Mouse (Mus musculus): ENCODE data around the gene Wwox. TPM values are rescaled to one million over a fixed set of nuclear protein-coding genes. Genes with fewer than 3 reads are reported as not detected.

Gene Wwox
- total RNA-seq, 1 experiment from 2014 or later = 11.8 TPM

GRCm38 (mm10) chr8:114694566-114695198 lies 255.2 kb downstream of the Wwox start:
- no peak for ATAC-seq (replicated peaks; ENCODE audit: low read depth, poor library complexity, severe bottlenecking)

GRCm38 (mm10) chr8:114703517-114703916 lies 264.1 kb downstream of the Wwox start:
- no peak for ATAC-seq (replicated peaks; ENCODE audit: low read depth, poor library complexity, severe bottlenecking)

DNA sequence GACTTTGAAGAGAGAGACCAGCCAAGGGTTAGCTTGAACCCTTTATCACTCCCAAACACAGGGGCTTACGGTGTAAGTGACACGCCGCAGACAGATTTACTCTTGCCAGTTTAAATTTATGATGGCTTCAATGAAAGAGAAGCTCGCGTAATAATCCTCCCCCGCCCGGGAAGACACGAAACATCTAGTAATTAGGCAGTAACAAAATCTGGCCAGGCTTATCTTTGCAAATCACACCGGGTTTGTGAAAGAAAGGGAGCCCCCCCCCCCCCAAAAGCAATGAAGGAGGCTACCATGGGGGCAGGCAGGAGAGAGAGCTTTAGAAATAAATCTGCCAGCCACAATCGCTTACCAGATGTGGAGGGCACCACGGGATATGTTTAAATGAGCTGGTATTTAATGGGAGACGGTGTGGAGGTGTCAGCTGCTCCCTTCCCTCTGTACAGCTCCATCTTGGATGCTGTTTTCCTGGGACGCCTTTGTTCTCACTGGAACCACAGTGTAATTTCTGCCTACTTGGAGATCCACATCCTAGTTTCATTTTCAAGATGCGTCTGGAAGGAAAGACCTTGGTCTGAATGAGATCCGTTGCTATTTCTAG lies 268.2 kb downstream of the Wwox start:
- no peak for ATAC-seq (replicated peaks; ENCODE audit: low read depth, poor library complexity, severe bottlenecking)

DNA sequence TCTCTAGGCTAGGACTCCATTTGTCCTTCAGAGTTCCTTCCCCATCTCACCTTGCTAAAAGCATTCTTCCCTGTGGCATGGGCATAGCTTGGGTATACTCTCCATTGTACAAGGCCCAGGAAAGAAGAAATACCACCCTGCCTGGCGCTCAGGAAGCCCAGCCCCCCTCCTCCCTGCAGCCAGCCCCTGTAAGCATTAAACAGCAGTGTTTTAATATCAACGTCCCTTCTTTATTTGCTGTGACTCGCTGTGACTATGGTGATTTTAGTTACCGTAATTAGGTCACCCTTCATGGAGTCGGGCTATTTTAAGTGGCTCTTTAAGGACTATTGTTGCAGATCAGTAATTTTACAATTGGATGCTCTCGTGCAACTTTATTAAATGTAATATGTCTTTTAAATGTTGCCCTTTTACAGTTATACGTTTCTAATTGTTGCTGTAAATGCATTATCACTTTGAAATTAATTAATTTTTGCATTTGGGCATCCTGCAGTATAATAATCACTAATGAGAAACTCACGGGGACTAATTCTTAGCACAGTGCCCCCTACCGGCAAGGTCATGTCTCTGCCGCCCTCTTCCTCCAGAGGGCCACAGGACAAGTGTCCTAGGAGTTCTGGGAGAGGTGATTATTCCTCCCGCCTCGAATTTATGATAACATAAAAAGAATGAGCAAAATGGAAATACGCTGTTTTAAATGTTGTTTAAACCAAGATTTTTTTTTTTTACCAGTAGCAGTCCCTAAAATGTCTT lies 276.0 kb downstream of the Wwox start:
- ATAC-seq (replicated peaks; ENCODE audit: low read depth, poor library complexity, severe bottlenecking) = no peak

DNA sequence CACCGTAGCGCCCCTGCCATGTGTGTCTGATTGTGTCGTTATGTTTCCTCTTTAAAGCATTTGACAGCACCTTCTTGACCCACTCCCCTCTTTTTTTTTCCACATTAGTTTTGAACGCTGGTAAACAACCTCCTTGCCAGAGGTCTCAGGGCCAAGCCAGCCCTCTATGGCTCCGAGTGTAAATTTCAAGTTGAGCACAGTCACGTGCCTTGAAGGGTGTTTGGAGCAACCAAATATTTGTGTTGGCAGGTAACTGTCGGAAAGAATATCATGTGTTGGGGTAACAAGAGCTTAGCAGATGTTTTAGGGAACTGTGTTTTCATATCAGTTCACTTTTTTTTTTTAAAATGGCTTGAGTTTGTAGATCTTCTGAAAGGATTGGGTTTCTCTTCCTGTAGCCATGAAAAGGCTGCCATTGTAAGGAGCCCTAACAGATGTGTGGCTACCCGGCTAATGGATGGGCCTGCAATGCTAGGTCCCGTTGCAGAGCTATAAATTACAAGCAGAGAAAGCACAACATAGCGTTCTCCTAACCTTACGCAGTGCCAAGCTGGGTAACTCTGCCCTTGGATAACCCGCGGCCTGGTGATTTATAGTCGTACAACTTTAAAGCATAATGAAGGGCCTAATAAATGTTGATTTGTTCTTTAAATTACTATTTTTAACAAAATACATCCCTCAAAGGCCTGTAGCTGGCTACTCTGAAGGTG lies 277.2 kb downstream of the Wwox start:
- ATAC-seq (replicated peaks; ENCODE audit: low read depth, poor library complexity, severe bottlenecking) = no peak

DNA sequence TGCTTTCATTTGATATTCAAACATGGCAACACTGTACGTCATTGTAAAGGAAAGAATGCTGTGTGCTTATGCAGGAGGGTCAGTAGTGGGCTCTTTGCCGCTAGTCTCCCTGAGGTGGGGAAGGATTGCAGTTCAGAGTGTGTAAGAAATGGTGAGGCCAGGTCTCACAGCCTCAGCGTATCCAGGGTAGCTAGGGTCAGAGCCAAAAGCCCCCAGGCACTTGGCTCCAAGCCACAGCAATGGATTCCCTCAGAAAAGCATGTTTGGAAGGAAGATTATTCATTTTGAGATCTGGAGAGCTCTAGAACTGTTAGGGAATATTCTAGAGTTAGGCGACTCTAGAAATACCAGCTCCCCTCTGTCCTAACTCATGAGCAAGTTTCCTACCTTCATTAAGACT lies 279.4 kb downstream of the Wwox start:
- no peak for ATAC-seq (replicated peaks; ENCODE audit: low read depth, poor library complexity, severe bottlenecking)

- ATAC-seq (replicated peaks; ENCODE audit: low read depth, poor library complexity, severe bottlenecking) = no peak
These were observed 283.2 kb downstream of the Wwox start for GRCm38 (mm10) chr8:114722611-114723010.

DNA sequence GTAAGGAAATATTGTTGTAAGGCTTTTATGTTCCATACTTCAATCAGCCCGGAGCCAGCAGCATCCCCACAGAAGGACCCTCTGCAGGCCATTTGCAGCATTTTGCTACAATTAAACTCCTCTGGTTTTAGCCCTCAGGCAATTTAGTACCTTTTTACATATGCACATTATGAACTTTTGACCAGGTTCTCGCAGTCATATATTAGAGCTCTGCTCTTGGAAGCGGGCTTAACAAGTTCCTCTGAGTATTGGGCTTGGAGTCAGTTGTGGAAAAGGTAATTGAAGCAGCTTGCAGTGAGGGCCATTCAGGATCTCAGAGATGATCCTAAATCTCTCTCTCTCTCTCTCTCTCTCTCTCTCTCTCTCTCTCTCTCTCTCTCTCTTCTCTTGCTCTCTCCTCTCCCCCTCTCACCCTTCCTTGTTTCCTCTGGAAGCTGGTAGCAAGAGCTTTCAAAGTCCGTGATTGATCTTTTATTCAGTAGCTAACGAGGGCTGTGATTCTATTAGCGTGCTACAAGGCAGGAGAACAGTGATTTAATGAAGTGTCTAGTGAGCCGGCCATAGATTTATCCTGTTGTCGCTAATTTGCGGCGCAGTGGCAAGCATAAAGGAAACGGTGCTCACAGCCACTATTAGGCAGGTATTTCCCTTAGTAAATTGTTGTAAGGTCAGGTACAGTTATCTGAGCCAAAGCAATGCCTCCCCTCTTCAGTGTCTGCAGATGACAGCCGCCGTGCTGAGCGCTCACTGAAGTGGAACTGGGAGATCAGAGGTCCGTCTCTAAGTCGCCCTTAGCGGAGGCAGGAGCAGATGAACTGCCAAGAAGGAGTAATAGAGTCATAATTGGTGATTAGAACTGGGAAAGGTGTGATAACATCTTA lies 292.0 kb downstream of the Wwox start:
- no peak for ATAC-seq (replicated peaks; ENCODE audit: low read depth, poor library complexity, severe bottlenecking)

GRCm38 (mm10) chr8:114743185-114743915 lies 303.9 kb downstream of the Wwox start:
- ATAC-seq (replicated peaks; ENCODE audit: low read depth, poor library complexity, severe bottlenecking) = peak; percentile 99

DNA sequence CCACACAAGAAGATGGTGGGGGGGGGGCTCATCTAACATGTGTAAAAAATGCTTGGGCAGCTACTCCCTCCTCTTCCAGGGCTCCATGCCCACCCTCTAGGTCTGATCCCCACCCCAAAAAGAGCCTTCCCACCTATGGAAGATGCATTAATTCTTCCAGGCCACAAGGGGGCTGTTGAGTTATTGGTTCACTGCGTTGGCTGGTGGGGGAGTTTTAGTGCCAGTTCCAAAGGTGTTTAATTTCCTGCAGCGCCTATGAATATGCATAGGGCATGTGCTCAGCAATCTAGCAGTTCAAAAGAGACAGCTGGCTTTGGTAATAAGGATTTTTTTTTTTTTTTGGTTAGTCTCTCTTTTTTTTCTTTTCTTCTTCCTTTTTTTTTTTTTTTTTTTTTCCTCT lies 306.9 kb downstream of the Wwox start:
- ATAC-seq (replicated peaks; ENCODE audit: low read depth, poor library complexity, severe bottlenecking) = no peak; the same call in 1 of the 2 replicates

GRCm38 (mm10) chr8:114751376-114752135 lies 312.1 kb downstream of the Wwox start:
- no peak for ATAC-seq (replicated peaks; ENCODE audit: low read depth, poor library complexity, severe bottlenecking)

- ATAC-seq (replicated peaks; ENCODE audit: low read depth, poor library complexity, severe bottlenecking) = no peak
These were observed 320.2 kb downstream of the Wwox start for GRCm38 (mm10) chr8:114759621-114760020.

GRCm38 (mm10) chr8:114768536-114768935 lies 329.1 kb downstream of the Wwox start:
- no peak for ATAC-seq (replicated peaks; ENCODE audit: low read depth, poor library complexity, severe bottlenecking)

DNA sequence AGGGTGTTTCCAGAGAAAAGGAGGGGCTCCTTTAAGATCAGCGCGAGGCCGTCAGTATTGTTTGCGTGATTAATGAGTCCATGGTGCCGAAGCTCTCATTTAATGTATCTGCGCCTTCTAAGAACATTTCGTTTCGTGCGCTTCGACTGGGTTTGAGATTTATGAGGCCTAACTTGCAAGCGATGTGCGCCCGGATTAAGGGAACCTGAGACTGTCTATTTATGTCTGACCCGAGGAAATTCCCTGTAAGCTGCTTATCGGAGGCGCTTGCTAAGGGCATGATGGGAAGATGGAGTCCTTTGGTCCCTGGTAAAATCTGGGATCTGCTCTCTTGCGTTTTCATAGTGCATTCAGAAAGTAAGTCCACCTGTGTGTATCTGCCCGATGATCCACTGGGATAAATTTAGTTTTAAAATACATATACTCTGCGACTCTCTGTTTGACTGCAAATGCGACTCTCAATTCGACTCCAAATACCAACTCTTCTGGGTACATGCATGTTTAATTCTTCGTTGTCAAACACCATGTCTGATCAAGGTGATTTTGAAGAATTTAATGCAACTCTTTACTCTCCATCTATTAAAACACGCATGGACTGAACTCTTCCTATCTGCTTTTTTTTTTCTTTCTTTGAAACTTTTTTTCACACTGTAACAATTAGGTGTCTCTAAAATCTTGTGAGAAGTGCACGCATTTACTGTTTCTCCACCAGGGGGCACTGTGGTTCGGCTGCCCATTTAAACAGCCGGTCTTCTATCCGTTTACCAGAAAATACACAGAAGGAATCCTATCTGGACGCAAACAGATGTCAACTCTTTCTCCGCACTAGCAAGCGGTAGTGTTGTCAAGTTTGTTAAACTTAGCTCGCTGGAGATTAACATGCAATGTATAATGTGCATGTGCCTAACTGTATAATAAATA lies 331.7 kb downstream of the Wwox start:
- peak; percentile 94 for ATAC-seq (replicated peaks; ENCODE audit: low read depth, poor library complexity, severe bottlenecking)

DNA sequence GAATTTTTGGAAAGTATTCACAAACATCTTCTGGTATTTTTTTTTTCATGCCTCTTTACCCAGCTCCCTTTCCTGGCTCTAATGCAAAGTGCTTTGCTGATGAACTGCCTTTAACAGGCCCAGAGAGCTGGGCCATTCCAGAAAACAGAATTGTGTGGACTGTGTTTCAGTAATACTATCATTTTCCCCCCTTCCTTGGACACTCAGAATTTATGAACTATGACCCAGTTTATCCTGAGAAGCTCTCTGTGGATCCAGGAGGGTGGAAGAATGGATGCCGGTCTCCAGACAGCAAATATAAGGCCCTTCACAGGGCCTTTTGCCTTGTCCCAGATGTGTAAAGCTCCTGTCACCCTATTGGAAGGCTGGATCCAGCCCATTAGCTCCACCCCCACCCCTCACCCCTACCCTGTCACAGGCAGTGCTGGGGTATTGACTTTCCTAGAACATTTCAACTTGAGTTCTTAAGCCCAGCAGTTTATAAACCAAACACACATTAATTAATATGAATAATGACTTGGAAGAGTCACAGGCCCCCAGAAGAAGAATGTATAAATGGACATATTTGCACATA lies 332.9 kb downstream of the Wwox start:
- no peak for ATAC-seq (replicated peaks; ENCODE audit: low read depth, poor library complexity, severe bottlenecking)

DNA sequence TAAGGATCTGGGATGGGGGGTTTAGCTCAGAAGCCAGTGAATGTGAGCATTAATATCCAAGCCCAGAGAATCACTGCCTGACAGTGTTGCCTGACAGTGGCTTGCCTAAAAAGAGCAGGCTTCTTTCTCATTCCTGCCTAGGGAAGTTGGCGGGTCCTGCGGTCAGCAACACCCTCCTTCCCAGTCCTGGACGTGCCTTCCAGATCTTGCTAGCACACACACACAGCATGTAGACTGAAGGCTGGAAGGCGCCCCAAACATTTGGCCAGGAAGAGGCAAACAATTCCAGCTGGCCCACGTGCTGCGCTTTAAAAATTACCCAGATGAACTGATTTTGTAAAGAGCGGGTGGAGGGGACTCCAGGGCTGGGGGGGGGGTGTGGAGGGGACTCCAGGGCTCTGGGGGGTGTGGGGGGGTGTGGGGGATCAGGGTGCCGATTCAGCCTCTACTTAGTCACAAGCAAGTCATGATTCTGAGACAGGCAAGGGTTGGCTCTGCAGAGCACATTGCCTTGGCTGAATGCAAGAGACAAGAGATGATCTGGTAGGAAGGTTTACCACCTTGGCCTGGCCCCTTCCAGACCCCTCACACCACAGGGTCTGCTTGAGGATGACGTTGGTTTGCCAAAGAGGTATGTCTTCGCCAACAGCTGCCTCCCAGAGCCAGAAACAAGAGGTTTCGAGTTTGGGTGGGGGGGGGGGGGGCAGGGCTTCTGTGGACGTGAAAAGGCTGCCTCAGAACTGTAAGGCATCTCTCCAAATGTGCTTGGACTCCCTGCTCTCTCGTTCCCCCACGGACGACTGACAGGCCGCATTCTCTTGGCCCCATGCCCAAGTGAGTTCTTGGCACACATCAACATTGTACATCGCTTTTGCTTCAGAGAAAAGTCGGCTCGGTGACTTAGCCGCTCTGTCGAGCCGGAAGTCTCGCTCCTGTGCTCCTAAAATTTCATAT lies 334.3 kb downstream of the Wwox start:
- ATAC-seq (replicated peaks; ENCODE audit: low read depth, poor library complexity, severe bottlenecking) = no peak
